Mouse (Mus musculus): ENCODE results near the gene Fgfr2. TPM values are rescaled to one million over a fixed set of nuclear protein-coding genes. Genes with fewer than 3 reads are reported as not detected.

Gene Fgfr2
- polyA plus RNA-seq, 1 experiment from 2014 or later, result 93.4 TPM

DNA sequence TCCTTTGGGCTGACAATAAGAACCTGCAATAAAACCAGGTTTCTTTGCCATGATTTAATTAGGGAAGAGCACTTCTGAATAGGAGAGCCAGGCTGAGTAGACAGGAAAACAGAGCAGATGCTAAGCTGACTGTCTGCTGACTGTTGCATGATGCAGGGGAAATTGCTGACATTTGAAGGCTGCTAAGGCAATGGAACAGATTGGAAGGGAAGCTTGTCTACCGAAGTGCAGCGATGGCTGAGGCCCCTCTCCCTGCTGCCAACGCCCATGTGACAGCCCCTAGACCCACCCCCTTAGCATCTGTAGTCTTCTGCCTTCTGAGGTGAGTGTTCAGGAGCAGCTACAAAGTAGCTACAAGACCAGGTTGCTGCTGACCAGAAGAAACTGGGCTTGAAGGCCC lies 2397.0 kb downstream of the Fgfr2 start:
- Histone ChIP-seq H3K4me3 (replicated peaks; ENCODE audit: low read length) (no peak overlapping the region), H3K9me3 (replicated peaks; ENCODE audit: control insufficient read depth, low read length) (no peaks in the 10 kb centered on the region), H3K27ac (ENCODE audit: low read length) (peak overlapping the region; percentile 1; the same call in 1 of the 2 replicates), H3K4me2 (ENCODE audit: low read depth, low read length) (no peak overlapping the region), H3K9ac (ENCODE audit: low read length) (no peak overlapping the region), H3K27me3 (ENCODE audit: control insufficient read depth, insufficient read depth, low read length) (no peaks in the 10 kb centered on the region), H3K4me1 (ENCODE audit: control insufficient read depth, insufficient read depth, low read length) (peaks cover 10% of the 10 kb centered on the region), H3K36me3 (ENCODE audit: control insufficient read depth, insufficient read depth, low read length) (no peaks in the 10 kb centered on the region)
- WGBS, result 68% methylated on average over 3 of the region's 3 CpGs
- ATAC-seq (ENCODE audit: insufficient read depth, low FRiP score), result no peak

DNA sequence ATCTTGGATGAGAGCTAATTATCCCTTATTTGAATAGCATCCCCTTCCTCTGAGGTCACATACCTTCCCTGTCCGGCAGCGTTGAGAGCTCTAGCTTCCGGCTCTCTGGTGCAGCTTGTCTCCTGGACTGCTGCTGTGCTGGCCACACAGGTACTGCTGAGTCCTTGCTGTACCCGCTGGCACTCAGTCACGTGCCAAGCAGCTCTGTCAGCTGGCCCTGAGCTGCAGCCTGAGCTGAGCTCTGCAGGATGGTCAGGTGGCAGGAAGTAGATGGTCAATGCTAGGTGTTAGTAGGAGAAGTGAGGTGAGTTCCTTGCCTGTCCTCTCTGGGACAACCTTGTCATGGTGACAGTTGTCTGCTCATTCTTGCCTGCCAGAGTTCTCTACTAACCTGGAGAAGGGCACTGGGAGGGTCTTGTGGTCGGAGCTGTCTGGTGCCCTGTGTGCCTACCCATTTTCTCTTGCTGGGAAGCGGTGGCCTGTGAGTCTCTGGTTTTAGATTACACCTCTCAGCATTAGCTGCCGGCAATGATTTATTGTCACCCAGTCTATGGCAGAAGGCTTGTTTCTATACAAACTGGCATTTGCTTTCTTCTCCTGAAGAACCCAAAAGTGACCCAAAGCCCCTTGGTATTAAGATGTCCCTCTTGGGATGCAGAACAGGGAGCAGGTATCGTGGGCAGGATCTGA lies 2402.4 kb downstream of the Fgfr2 start:
- Histone ChIP-seq H3K36me3 (ENCODE audit: control insufficient read depth, insufficient read depth, low read length) (peaks cover 3% of the 10 kb centered on the region; the same call in 1 of the 2 replicates), H3K4me1 (ENCODE audit: control insufficient read depth, insufficient read depth, low read length) (peaks cover 9% of the 10 kb centered on the region; the same call in 1 of the 2 replicates), H3K4me2 (ENCODE audit: low read depth, low read length) (no peak overlapping the region), H3K4me3 (replicated peaks; ENCODE audit: low read length) (no peak overlapping the region), H3K27ac (ENCODE audit: low read length) (peak overlapping the region; percentile 54), H3K9me3 (replicated peaks; ENCODE audit: control insufficient read depth, low read length) (no peaks in the 10 kb centered on the region), H3K9ac (ENCODE audit: low read length) (no peak overlapping the region), H3K27me3 (ENCODE audit: control insufficient read depth, insufficient read depth, low read length) (no peaks in the 10 kb centered on the region)
- no peak; the same call in 1 of the 2 replicates for ATAC-seq (ENCODE audit: insufficient read depth, low FRiP score)
- 60% methylated on average over 9 of the region's 9 CpGs for WGBS

DNA sequence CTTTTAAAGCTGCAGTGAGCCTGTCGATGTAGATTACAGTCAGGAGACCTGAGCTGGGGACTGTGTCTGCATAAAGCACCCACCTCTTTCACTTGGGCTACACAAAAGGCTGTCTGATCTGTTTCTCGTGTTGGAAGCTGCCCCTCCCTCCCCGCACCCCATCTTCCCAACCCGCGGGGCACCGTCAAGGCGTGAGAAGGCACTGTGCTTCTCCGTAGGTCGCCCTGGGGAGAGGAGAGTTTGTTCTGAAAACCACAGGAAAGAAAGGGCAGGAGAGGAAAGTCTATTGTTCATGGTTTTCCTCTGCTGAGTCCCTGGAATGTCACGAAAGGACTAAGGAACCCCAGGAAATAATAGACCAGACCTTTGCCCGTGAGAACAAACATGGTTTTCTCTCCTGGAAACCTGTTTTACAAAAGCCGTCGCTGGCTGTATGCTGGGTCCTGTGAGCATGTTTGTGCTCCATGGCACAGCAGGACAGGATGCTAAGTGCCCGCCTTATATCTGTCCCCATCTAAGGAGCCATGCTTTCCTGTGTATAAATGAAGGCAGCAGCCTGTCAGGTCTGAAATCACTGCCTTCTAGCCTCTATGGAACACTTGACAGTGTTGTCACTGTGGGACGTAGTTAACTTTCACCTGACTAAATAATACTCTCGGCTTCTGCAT lies 2403.1 kb downstream of the Fgfr2 start:
- Histone ChIP-seq H3K27me3 (ENCODE audit: control insufficient read depth, insufficient read depth, low read length) (no peaks in the 10 kb centered on the region), H3K27ac (ENCODE audit: low read length) (peak overlapping the region; percentile 54), H3K9ac (ENCODE audit: low read length) (no peak overlapping the region; the same call in 1 of the 2 replicates), H3K4me3 (replicated peaks; ENCODE audit: low read length) (no peak overlapping the region), H3K9me3 (replicated peaks; ENCODE audit: control insufficient read depth, low read length) (no peaks in the 10 kb centered on the region), H3K4me2 (ENCODE audit: low read depth, low read length) (peak overlapping the region; percentile 32), H3K4me1 (ENCODE audit: control insufficient read depth, insufficient read depth, low read length) (peaks cover 9% of the 10 kb centered on the region; the same call in 1 of the 2 replicates), H3K36me3 (ENCODE audit: control insufficient read depth, insufficient read depth, low read length) (peaks cover 3% of the 10 kb centered on the region; the same call in 1 of the 2 replicates)
- ATAC-seq (ENCODE audit: insufficient read depth, low FRiP score), result peak; percentile 42; the same call in 1 of the 2 replicates
- WGBS, result 38% methylated on average over 16 of the region's 16 CpGs

DNA sequence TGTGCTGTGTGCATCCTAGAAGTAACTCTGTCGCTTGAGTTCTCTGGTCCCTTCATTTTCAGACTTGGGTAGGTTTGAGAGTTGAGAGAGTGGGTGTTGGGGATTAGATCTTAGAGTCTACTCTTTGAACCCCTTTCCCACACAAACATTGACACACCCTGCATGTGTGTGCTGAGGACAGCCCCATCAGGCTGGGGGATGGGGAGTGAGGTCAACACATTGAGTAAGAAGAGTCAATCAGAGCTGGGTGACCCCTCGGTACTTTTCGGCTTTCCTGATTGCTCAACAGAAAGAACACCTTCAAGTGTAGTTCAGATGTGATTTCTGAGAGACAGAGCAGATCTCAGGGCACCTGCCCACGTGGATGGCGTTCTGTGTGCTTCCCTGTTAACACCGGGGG lies 2406.2 kb downstream of the Fgfr2 start:
- WGBS, result 90% methylated on average over 6 of the region's 6 CpGs
- H3K27me3 ChIP-seq (ENCODE audit: control insufficient read depth, insufficient read depth, low read length), result no peaks in the 10 kb centered on the region
- ATAC-seq (ENCODE audit: insufficient read depth, low FRiP score), result no peak

DNA sequence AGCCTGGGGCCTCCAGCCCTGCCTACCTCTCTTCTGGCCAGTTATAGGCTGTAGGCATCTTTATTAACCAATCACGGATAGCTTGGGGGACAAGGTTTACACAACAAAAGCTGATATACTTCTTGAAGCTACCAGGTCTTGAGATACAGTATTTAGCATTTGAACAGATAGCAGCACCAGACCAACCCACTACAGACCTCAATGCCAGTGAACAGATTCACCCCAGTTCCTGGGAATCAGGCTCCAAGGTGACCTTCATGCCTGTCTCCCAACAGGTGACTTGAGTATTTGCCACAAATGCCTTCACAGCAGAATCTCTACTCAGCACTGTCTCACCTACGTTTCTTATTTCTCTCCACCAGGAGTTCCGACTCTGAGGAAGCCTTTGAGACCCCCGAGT lies 2406.8 kb downstream of the Fgfr2 start:
- Histone ChIP-seq H3K27ac (ENCODE audit: low read length) (no peak overlapping the region), H3K27me3 (ENCODE audit: control insufficient read depth, insufficient read depth, low read length) (no peaks in the 10 kb centered on the region), H3K36me3 (ENCODE audit: control insufficient read depth, insufficient read depth, low read length) (peaks cover 3% of the 10 kb centered on the region; the same call in 1 of the 2 replicates), H3K4me1 (ENCODE audit: control insufficient read depth, insufficient read depth, low read length) (peaks cover 9% of the 10 kb centered on the region; the same call in 1 of the 2 replicates), H3K9ac (ENCODE audit: low read length) (no peak overlapping the region), H3K4me3 (replicated peaks; ENCODE audit: low read length) (no peak overlapping the region), H3K4me2 (ENCODE audit: low read depth, low read length) (no peak overlapping the region), H3K9me3 (replicated peaks; ENCODE audit: control insufficient read depth, low read length) (no peaks in the 10 kb centered on the region)
- 91% methylated on average over 4 of the region's 4 CpGs for WGBS
- ATAC-seq (ENCODE audit: insufficient read depth, low FRiP score), result no peak

More for the DNA sequence above, 2406.2 kb downstream of the Fgfr2 start:
- Histone ChIP-seq H3K9ac (ENCODE audit: low read length) (no peak overlapping the region), H3K4me3 (replicated peaks; ENCODE audit: low read length) (no peak overlapping the region), H3K27ac (ENCODE audit: low read length) (no peak overlapping the region), H3K4me1 (ENCODE audit: control insufficient read depth, insufficient read depth, low read length) (peaks cover 9% of the 10 kb centered on the region; the same call in 1 of the 2 replicates), H3K4me2 (ENCODE audit: low read depth, low read length) (no peak overlapping the region), H3K36me3 (ENCODE audit: control insufficient read depth, insufficient read depth, low read length) (peaks cover 3% of the 10 kb centered on the region; the same call in 1 of the 2 replicates), H3K9me3 (replicated peaks; ENCODE audit: control insufficient read depth, low read length) (no peaks in the 10 kb centered on the region)

DNA sequence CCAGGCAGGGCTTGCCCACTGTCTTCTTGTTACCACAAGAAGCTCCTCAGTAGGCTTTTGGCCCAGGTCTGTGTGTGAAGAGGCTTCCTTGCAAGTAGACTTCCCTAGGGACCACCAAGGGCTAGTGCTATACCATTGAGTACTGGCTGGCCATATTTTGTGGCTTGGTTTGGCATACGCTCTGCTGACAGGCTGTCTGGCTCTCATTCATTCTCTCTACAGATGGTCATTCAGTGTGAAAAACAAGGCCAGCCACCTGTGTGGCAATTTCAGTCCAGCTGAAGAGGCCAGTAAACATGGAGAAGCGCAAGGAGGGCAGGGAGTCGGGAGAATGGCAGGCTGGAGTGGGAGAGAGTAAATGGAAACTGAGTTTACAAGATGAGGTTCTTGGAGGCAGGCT lies 2407.7 kb downstream of the Fgfr2 start:
- Histone ChIP-seq H3K27ac (ENCODE audit: low read length) (no peak overlapping the region), H3K36me3 (ENCODE audit: control insufficient read depth, insufficient read depth, low read length) (peaks cover 3% of the 10 kb centered on the region; the same call in 1 of the 2 replicates), H3K9ac (ENCODE audit: low read length) (no peak overlapping the region), H3K4me3 (replicated peaks; ENCODE audit: low read length) (no peak overlapping the region), H3K4me1 (ENCODE audit: control insufficient read depth, insufficient read depth, low read length) (peaks cover 6% of the 10 kb centered on the region; the same call in 1 of the 2 replicates), H3K27me3 (ENCODE audit: control insufficient read depth, insufficient read depth, low read length) (no peaks in the 10 kb centered on the region), H3K9me3 (replicated peaks; ENCODE audit: control insufficient read depth, low read length) (no peaks in the 10 kb centered on the region), H3K4me2 (ENCODE audit: low read depth, low read length) (no peak overlapping the region)
- no peak for ATAC-seq (ENCODE audit: insufficient read depth, low FRiP score)
- WGBS, result 93% methylated on average over 3 of the region's 3 CpGs

DNA sequence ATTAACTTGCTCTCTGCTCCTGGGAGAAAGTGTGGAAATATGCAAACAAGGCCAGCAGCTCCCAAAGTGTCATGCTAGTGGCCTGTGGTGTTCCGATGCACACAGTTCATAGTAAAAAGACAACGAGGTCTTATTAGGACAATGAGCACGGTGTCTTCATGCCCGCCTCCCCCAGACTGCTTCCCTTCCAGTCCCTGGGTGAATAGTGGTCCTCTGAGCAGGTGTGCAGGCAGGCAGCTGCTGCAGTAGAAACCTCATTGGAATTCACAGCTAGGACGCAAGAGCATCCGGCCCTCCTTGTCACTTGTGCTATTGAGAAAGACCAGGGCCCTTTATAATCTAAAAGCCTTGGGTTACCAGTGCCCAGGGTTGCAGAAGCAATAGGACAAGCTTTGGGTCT lies 2409.8 kb downstream of the Fgfr2 start:
- H3K27me3 ChIP-seq (ENCODE audit: control insufficient read depth, insufficient read depth, low read length), result no peaks in the 10 kb centered on the region
- H3K9ac ChIP-seq (ENCODE audit: low read length), result no peak overlapping the region
- H3K27ac ChIP-seq (ENCODE audit: low read length), result no peak overlapping the region
- 70% methylated on average over 6 of the region's 6 CpGs for WGBS
- H3K4me3 ChIP-seq (replicated peaks; ENCODE audit: low read length), result no peak overlapping the region
- H3K36me3 ChIP-seq (ENCODE audit: control insufficient read depth, insufficient read depth, low read length), result peaks cover under 1% of the 10 kb centered on the region; the same call in 1 of the 2 replicates
- H3K4me1 ChIP-seq (ENCODE audit: control insufficient read depth, insufficient read depth, low read length), result peaks cover 17% of the 10 kb centered on the region; the same call in 1 of the 2 replicates
- no peak overlapping the region for H3K4me2 ChIP-seq (ENCODE audit: low read depth, low read length)
- no peak for ATAC-seq (ENCODE audit: insufficient read depth, low FRiP score)
- H3K9me3 ChIP-seq (replicated peaks; ENCODE audit: control insufficient read depth, low read length), result no peaks in the 10 kb centered on the region

DNA sequence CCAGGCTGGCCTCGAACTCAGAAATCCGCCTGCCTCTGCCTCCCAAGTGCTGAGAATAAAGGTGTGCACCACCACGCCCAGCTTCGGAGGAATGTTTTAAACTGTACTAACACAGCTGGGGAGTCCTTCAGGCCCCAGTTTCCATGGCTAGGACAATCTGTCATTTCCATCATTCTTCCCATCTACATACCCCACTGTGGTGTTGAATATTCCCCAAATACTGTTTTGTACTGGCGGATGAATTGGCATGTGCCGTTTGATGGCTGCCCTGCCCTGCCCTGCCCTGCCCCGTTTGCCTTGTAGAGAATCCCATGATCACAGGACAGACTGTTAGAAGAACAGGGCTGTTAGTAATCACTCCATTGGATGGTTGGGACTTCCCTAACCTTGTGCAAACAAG lies 2411.3 kb downstream of the Fgfr2 start:
- H3K27me3 ChIP-seq (ENCODE audit: control insufficient read depth, insufficient read depth, low read length), result no peaks in the 10 kb centered on the region
- no peaks in the 10 kb centered on the region for H3K9me3 ChIP-seq (replicated peaks; ENCODE audit: control insufficient read depth, low read length)
- H3K4me3 ChIP-seq (replicated peaks; ENCODE audit: low read length), result no peak overlapping the region
- H3K36me3 ChIP-seq (ENCODE audit: control insufficient read depth, insufficient read depth, low read length), result no peaks in the 10 kb centered on the region
- 80% methylated on average over 5 of the region's 7 CpGs for WGBS
- no peak overlapping the region for H3K9ac ChIP-seq (ENCODE audit: low read length)
- H3K4me2 ChIP-seq (ENCODE audit: low read depth, low read length), result no peak overlapping the region
- peaks cover 22% of the 10 kb centered on the region; the same call in 1 of the 2 replicates for H3K4me1 ChIP-seq (ENCODE audit: control insufficient read depth, insufficient read depth, low read length)
- H3K27ac ChIP-seq (ENCODE audit: low read length), result no peak overlapping the region
- no peak for ATAC-seq (ENCODE audit: insufficient read depth, low FRiP score)

Measured in stomach, embryonic 16.5 days (tissue).